Mouse (Mus musculus) CH12.LX (cell line): Measurements from ENCODE around the gene Rpl23. TPM values are rescaled to one million over a fixed set of nuclear protein-coding genes. Genes with fewer than 3 reads are reported as not detected.

Experiments used
- DNase-seq: peaks from one replicate; pipeline ENCODE4 v3.0.0-alpha.2; 2013; ENCODE audit errors: extremely low read depth
- H3K27ac ChIP-seq: 2 replicates; pipeline ENCODE4 v1.5.1; 2012; ENCODE audit warnings: low read depth, mild to moderate bottlenecking, control low read depth, moderate library complexity; ENCODE audit not compliant: insufficient read depth
- H3K27me3 ChIP-seq: replicated peaks from 2 replicates; pipeline ENCODE3; 2012; ENCODE audit warnings: inconsistent platforms
- H3K36me3 ChIP-seq, 2 experiments: replicated peaks in 1 of 2; 2 replicates each; pipeline versions ENCODE3 to v1.6.1; 2012; ENCODE audit warnings: inconsistent platforms in 1 of 2, low read length in 1 of 2, mild to moderate bottlenecking in 1 of 2, mixed read lengths in 1 of 2, moderate library complexity in 1 of 2; ENCODE audit not compliant: control insufficient read depth in 1 of 2, insufficient read depth in 1 of 2
- H3K4me1 ChIP-seq, 2 experiments: 2 replicates each; pipeline ENCODE4 v1.6.1; 2012; ENCODE audit warnings: inconsistent platforms in 1 of 2, moderate library complexity in 1 of 2; ENCODE audit not compliant: insufficient read depth in 2 of 2, control insufficient read depth in 1 of 2
- H3K4me2 ChIP-seq: 2 replicates; pipeline ENCODE4 v1.6.1; 2012; ENCODE audit warnings: low read depth, mild to moderate bottlenecking, control low read depth; ENCODE audit not compliant: poor library complexity, insufficient read depth, severe bottlenecking
- H3K4me3 ChIP-seq, 3 experiments: fragments of 150-350 bp in 1 of 3; sonication (generic) in 1 of 3; replicated peaks in 1 of 3; 2 replicates each; pipeline versions ENCODE3 to v1.5.1; 2011 to 2012; ENCODE audit warnings: low read depth in 2 of 3, low read length in 2 of 3, mild to moderate bottlenecking in 2 of 3, moderate library complexity in 2 of 3, control low read depth in 1 of 3, improper control_type of control experiment in 1 of 3, inconsistent platforms in 1 of 3, mixed read lengths in 1 of 3; ENCODE audit not compliant: poor library complexity in 1 of 3
- H3K79me2 ChIP-seq: replicated peaks from 2 replicates; pipeline ENCODE4 v1.6.1; 2012; ENCODE audit warnings: mild to moderate bottlenecking, moderate library complexity; ENCODE audit not compliant: control insufficient read depth, poor library complexity, insufficient read depth, severe bottlenecking; ENCODE audit errors: extremely low read depth
- H3K9ac ChIP-seq: 2 replicates; pipeline ENCODE4 v1.6.1; 2012; ENCODE audit warnings: low read depth, mild to moderate bottlenecking, control low read depth, moderate library complexity; ENCODE audit not compliant: insufficient read depth
- H3K9me3 ChIP-seq: replicated peaks from 2 replicates; pipeline ENCODE3; 2012; ENCODE audit warnings: low read length, inconsistent platforms, mixed read lengths
- BHLHE40 ChIP-seq: IDR thresholded peaks from 2 replicates; pipeline ENCODE4 v1.6.1; 2011; ENCODE audit warnings: mild to moderate bottlenecking, low read depth, low read length, improper control_type of control experiment
- ELF1 ChIP-seq: IDR thresholded peaks from 2 replicates; pipeline ENCODE4 v1.6.1; 2014; ENCODE audit warnings: low read depth, mild to moderate bottlenecking, inconsistent platforms, low read length, improper control_type of control experiment
- ETS1 ChIP-seq: conservative IDR thresholded peaks from 2 replicates; pipeline ENCODE4 v1.6.1; 2012; ENCODE audit warnings: low read depth, mild to moderate bottlenecking, inconsistent platforms, low read length, improper control_type of control experiment, moderate library complexity
- JUN ChIP-seq: IDR thresholded peaks from 2 replicates; pipeline ENCODE4 v1.6.1; 2011; ENCODE audit warnings: low read depth, mild to moderate bottlenecking, low read length, improper control_type of control experiment, moderate library complexity; ENCODE audit not compliant: insufficient read depth
- JUND ChIP-seq: conservative IDR thresholded peaks from 2 replicates; pipeline ENCODE4 v1.6.1; 2011; ENCODE audit warnings: low read depth, low read length, improper control_type of control experiment
- MAX ChIP-seq: IDR thresholded peaks from 2 replicates; pipeline ENCODE4 v1.6.1; 2011; ENCODE audit warnings: low read length, improper control_type of control experiment
- NELFE ChIP-seq: IDR thresholded peaks from 2 replicates; pipeline ENCODE4 v1.6.1; 2011; ENCODE audit warnings: low read depth, low read length, improper control_type of control experiment
- NRF1 ChIP-seq: IDR thresholded peaks from 2 replicates; pipeline ENCODE4 v1.6.1; 2014; ENCODE audit warnings: low read depth, mild to moderate bottlenecking, inconsistent platforms, low read length, improper control_type of control experiment, moderate library complexity
- POLR2A ChIP-seq: IDR thresholded peaks from 2 replicates; pipeline ENCODE4 v1.6.1; 2011; ENCODE audit warnings: low read depth, mild to moderate bottlenecking, improper control_type of control experiment, low read length
- RCOR1 ChIP-seq: conservative IDR thresholded peaks from 2 replicates; pipeline ENCODE4 v1.6.1; 2012; ENCODE audit warnings: low read depth, mild to moderate bottlenecking, inconsistent platforms, low read length, improper control_type of control experiment
- SMC3 ChIP-seq: IDR thresholded peaks from 2 replicates; pipeline ENCODE4 v1.6.1; 2011; ENCODE audit warnings: low read depth, low read length, improper control_type of control experiment
- UBTF ChIP-seq: IDR thresholded peaks from 2 replicates; pipeline ENCODE4 v1.6.1; 2012; ENCODE audit warnings: low read depth, mild to moderate bottlenecking, inconsistent platforms, low read length, improper control_type of control experiment, moderate library complexity
- USF1 ChIP-seq: IDR thresholded peaks from 2 replicates; pipeline ENCODE4 v1.6.1; 2014; ENCODE audit warnings: low read depth, mild to moderate bottlenecking, inconsistent platforms, low read length, improper control_type of control experiment
- ZKSCAN1 ChIP-seq: IDR thresholded peaks from 2 replicates; pipeline ENCODE4 v1.6.1; 2012; ENCODE audit warnings: low read depth, inconsistent platforms, low read length, improper control_type of control experiment, borderline replicate concordance
- ZNF384 ChIP-seq: IDR thresholded peaks from 2 replicates; pipeline ENCODE4 v1.6.1; 2012; ENCODE audit warnings: low read depth, low read length, improper control_type of control experiment, inconsistent platforms
- dilution Hi-C: fragments of 300-500 bp; cut with MboI; formaldehyde crosslinking; loops from 2 replicates; pipeline ENCODE4 v1.14.3; 2020; ENCODE audit warnings: low sequenced_read_pairs; ENCODE audit not compliant: extremely low pct_unique_long_range_greater_than_20kb, extremely low pct_ligation_motif_present
- in situ Hi-C: fragments of 300-500 bp; cut with MboI; formaldehyde crosslinking; loops from 3 replicates; pipeline ENCODE4 v1.14.3; 2019; ENCODE audit warnings: low sequenced_read_pairs, low pct_ligation_motif_present, low pct_unique_long_range_greater_than_20kb, mixed read lengths
- polyA plus RNA-seq: library from polyadenylated mRNA; unstranded; fragments of >175 nt; gene quantifications from 2 replicates; pipeline ENCODE4 v1.2.1, GENCODE M21; 2012; ENCODE audit warnings: low read depth; ENCODE audit not compliant: insufficient read length
- total RNA-seq, 2 experiments: library from RNA; depleted of rRNA; stranded (reverse); fragments of 300-350 nt in 1 of 2; fragments of >200 nt in 1 of 2; gene quantifications; 2 replicates each; pipeline ENCODE4 v1.2.3; 2012 to 2014

The Rpl23 gene
- total and polyA plus RNA-seq, 3 experiments, result 1,387 to 2,073 (median 1,878) TPM

GRCm38 (mm10) chr11:97753277-97753676 lies 29.0 kb downstream of the Rpl23 start:
- H3K9ac ChIP-seq, result no peak overlapping the region
- TF ChIP-seq ZKSCAN1 (no peak), ZNF384 (no peak)
- TF ChIP-seq, all 38 proteins: peak for 0
- no peak overlapping the region for H3K4me2 ChIP-seq
- H3K27me3 ChIP-seq, result no peaks in the 10 kb centered on the region
- no peaks in the 10 kb centered on the region for H3K4me1 ChIP-seq
- H3K9me3 ChIP-seq, result peaks cover 5% of the 10 kb centered on the region
- in situ Hi-C loops, result no loop called here
- H3K27ac ChIP-seq, result no peak overlapping the region
- no peaks in the 10 kb centered on the region for H3K79me2 ChIP-seq
- DNase-seq, result no peak
- H3K4me3 ChIP-seq, result no peak overlapping the region
- H3K36me3 ChIP-seq, result peaks cover 77 to 89% of the 10 kb centered on the region in 2 experiments
- dilution Hi-C loops, result no loop called here

DNA sequence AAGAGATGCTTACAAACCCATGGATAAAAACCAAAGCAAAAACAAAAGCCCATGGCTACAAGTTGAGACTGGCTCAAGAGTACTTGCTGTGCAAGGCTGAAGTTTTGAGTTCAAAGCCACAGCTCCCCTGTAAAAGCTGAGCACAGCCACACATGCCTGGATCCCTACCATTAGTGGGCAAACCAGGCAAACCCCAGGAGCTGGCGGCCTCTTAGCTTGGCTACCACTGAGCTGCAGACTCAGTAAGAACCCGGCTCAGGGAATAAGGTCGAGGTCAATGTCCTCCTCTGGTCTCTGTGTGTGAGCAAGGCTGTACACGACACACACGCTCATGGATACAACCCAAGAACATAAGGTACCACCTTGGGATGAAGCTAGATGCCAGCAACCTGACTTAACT lies 33.7 kb downstream of the Rpl23 start:
- Histone ChIP-seq H3K4me2 (no peak overlapping the region), H3K36me3 (peaks cover 58 to 73% of the 10 kb centered on the region in 2 experiments), H3K9ac (no peak overlapping the region), H3K9me3 (peaks cover 5% of the 10 kb centered on the region), H3K4me3 (no peak overlapping the region), H3K27me3 (no peaks in the 10 kb centered on the region), H3K79me2 (peaks cover 4% of the 10 kb centered on the region; the same call in 1 of the 2 replicates), H3K27ac (no peak overlapping the region), H3K4me1 (peaks cover 0 to 3% of the 10 kb centered on the region in 2 experiments; a peak in 1 of 4 replicates)
- TF ChIP-seq POLR2A, result no peak
- TF ChIP-seq SMC3, result no peak
- TF ChIP-seq ELF1, result no peak
- no peak for TF ChIP-seq JUN
- TF ChIP-seq BHLHE40, result no peak
- no peak for TF ChIP-seq MAX
- dilution Hi-C loops, result no loop called here
- in situ Hi-C loops, result no loop called here
- no peak for DNase-seq

- Histone ChIP-seq H3K36me3 (peaks cover 50 to 65% of the 10 kb centered on the region in 2 experiments), H3K4me2 (no peak overlapping the region), H3K27ac (no peak overlapping the region), H3K4me3 (no peak overlapping the region), H3K9me3 (peaks cover 5% of the 10 kb centered on the region), H3K27me3 (no peaks in the 10 kb centered on the region), H3K4me1 (peaks cover 0 to 9% of the 10 kb centered on the region in 2 experiments; a peak in 2 of 4 replicates), H3K9ac (no peak overlapping the region), H3K79me2 (peaks cover 8% of the 10 kb centered on the region; the same call in 1 of the 2 replicates)
- dilution Hi-C loops, result no loop called here
- DNase-seq, result no peak
- TF ChIP-seq USF1 (no peak), NRF1 (no peak), ETS1 (no peak), ZKSCAN1 (no peak), JUND (no peak), NELFE (no peak), UBTF (no peak), RCOR1 (no peak)
- in situ Hi-C loops, result no loop called here
Observed at GRCm38 (mm10) chr11:97747773-97748172, 34.5 kb downstream of the Rpl23 start.
